Mouse (Mus musculus): ENCODE measurements around the gene Hivep3. TPM values are rescaled to one million over a fixed set of nuclear protein-coding genes. Genes with fewer than 3 reads are reported as not detected.

The Hivep3 gene
- polyA plus RNA-seq, 1 experiment from 2014 or later = 3.7 TPM

GRCm38 (mm10) chr4:119990346-119990745, 256.8 kb downstream of the Hivep3 start:
- Histone ChIP-seq H3K27me3 (no peaks in the 10 kb centered on the region), H3K9ac (no peak overlapping the region), H3K4me1 (no peaks in the 10 kb centered on the region), H3K4me3 (no peak overlapping the region), H3K36me3 (no peaks in the 10 kb centered on the region), H3K9me3 (no peaks in the 10 kb centered on the region), H3K4me2 (no peak overlapping the region), H3K27ac (no peak overlapping the region)
- WGBS = 82% methylated on average over 3 of the region's 3 CpGs
- ATAC-seq (ENCODE audit: insufficient number of reproducible peaks, insufficient read depth, low FRiP score, low TSS enrichment, low read depth) = no peak

GRCm38 (mm10) chr4:119990841-119991240, 257.3 kb downstream of the Hivep3 start:
- no peak for ATAC-seq (ENCODE audit: insufficient number of reproducible peaks, insufficient read depth, low FRiP score, low TSS enrichment, low read depth)

GRCm38 (mm10) chr4:119991758-119992157, 258.2 kb downstream of the Hivep3 start:
- 62% methylated on average over 4 of the region's 4 CpGs for WGBS
- Histone ChIP-seq H3K9me3 (no peaks in the 10 kb centered on the region), H3K4me1 (no peaks in the 10 kb centered on the region), H3K36me3 (no peaks in the 10 kb centered on the region), H3K9ac (no peak overlapping the region), H3K4me2 (no peak overlapping the region), H3K4me3 (no peak overlapping the region), H3K27ac (no peak overlapping the region), H3K27me3 (no peaks in the 10 kb centered on the region)
- ATAC-seq (ENCODE audit: insufficient number of reproducible peaks, insufficient read depth, low FRiP score, low TSS enrichment, low read depth) = no peak

More at GRCm38 (mm10) chr4:119990841-119991240, 257.3 kb downstream of the Hivep3 start:
- Histone ChIP-seq H3K9me3 (no peaks in the 10 kb centered on the region), H3K4me1 (no peaks in the 10 kb centered on the region), H3K27me3 (no peaks in the 10 kb centered on the region), H3K36me3 (no peaks in the 10 kb centered on the region), H3K9ac (no peak overlapping the region), H3K27ac (no peak overlapping the region), H3K4me3 (no peak overlapping the region), H3K4me2 (no peak overlapping the region)
- WGBS = 86% methylated on average over 3 of the region's 3 CpGs

- Histone ChIP-seq H3K36me3 (no peaks in the 10 kb centered on the region), H3K27me3 (no peaks in the 10 kb centered on the region), H3K9me3 (no peaks in the 10 kb centered on the region), H3K9ac (no peak overlapping the region), H3K4me2 (no peak overlapping the region), H3K27ac (no peak overlapping the region), H3K4me1 (no peaks in the 10 kb centered on the region), H3K4me3 (no peak overlapping the region)
- WGBS = 90% methylated on average over 1 of the region's 1 CpGs
- no peak for ATAC-seq (ENCODE audit: insufficient number of reproducible peaks, insufficient read depth, low FRiP score, low TSS enrichment, low read depth)
Measured at GRCm38 (mm10) chr4:119996377-119996776, 262.8 kb downstream of the Hivep3 start.

GRCm38 (mm10) chr4:119997351-119997750, 263.8 kb downstream of the Hivep3 start:
- WGBS = 87% methylated on average over 7 of the region's 7 CpGs
- Histone ChIP-seq H3K27ac (no peak overlapping the region), H3K4me1 (no peaks in the 10 kb centered on the region), H3K36me3 (no peaks in the 10 kb centered on the region), H3K4me2 (no peak overlapping the region), H3K9me3 (no peaks in the 10 kb centered on the region), H3K9ac (no peak overlapping the region), H3K4me3 (no peak overlapping the region), H3K27me3 (no peaks in the 10 kb centered on the region)
- ATAC-seq (ENCODE audit: insufficient number of reproducible peaks, insufficient read depth, low FRiP score, low TSS enrichment, low read depth) = no peak

GRCm38 (mm10) chr4:119998911-119999310, 265.3 kb downstream of the Hivep3 start:
- Histone ChIP-seq H3K27me3 (no peaks in the 10 kb centered on the region), H3K36me3 (no peaks in the 10 kb centered on the region), H3K9ac (no peak overlapping the region), H3K4me3 (no peak overlapping the region), H3K27ac (no peak overlapping the region), H3K4me1 (no peaks in the 10 kb centered on the region), H3K9me3 (no peaks in the 10 kb centered on the region), H3K4me2 (no peak overlapping the region)
- ATAC-seq (ENCODE audit: insufficient number of reproducible peaks, insufficient read depth, low FRiP score, low TSS enrichment, low read depth) = no peak
- WGBS = 56% methylated on average over 5 of the region's 5 CpGs

- H3K4me3 ChIP-seq = no peak overlapping the region
- no peaks in the 10 kb centered on the region for H3K27me3 ChIP-seq
- ATAC-seq (ENCODE audit: insufficient number of reproducible peaks, insufficient read depth, low FRiP score, low TSS enrichment, low read depth) = no peak
- no peaks in the 10 kb centered on the region for H3K36me3 ChIP-seq
- H3K4me2 ChIP-seq = no peak overlapping the region
- 67% methylated on average over 7 of the region's 7 CpGs for WGBS
- no peaks in the 10 kb centered on the region for H3K9me3 ChIP-seq
- no peaks in the 10 kb centered on the region for H3K4me1 ChIP-seq
- H3K9ac ChIP-seq = no peak overlapping the region
- no peak overlapping the region for H3K27ac ChIP-seq
Measured at GRCm38 (mm10) chr4:120000881-120001280, 267.3 kb downstream of the Hivep3 start.

GRCm38 (mm10) chr4:120003006-120003405, 269.4 kb downstream of the Hivep3 start:
- no peak overlapping the region for H3K4me2 ChIP-seq
- no peaks in the 10 kb centered on the region for H3K27me3 ChIP-seq
- H3K9me3 ChIP-seq = no peaks in the 10 kb centered on the region
- H3K27ac ChIP-seq = no peak overlapping the region
- no peak overlapping the region for H3K9ac ChIP-seq
- 57% methylated on average over 3 of the region's 3 CpGs for WGBS
- H3K4me3 ChIP-seq = no peak overlapping the region
- no peaks in the 10 kb centered on the region for H3K36me3 ChIP-seq
- H3K4me1 ChIP-seq = peaks cover 6% of the 10 kb centered on the region
- no peak for ATAC-seq (ENCODE audit: insufficient number of reproducible peaks, insufficient read depth, low FRiP score, low TSS enrichment, low read depth)

GRCm38 (mm10) chr4:120006046-120006445, 272.5 kb downstream of the Hivep3 start:
- Histone ChIP-seq H3K27me3 (no peaks in the 10 kb centered on the region), H3K9me3 (no peaks in the 10 kb centered on the region), H3K4me3 (no peak overlapping the region), H3K4me2 (no peak overlapping the region), H3K36me3 (no peaks in the 10 kb centered on the region), H3K4me1 (peaks cover 6% of the 10 kb centered on the region), H3K9ac (no peak overlapping the region), H3K27ac (no peak overlapping the region)
- 64% methylated on average over 6 of the region's 6 CpGs for WGBS
- no peak for ATAC-seq (ENCODE audit: insufficient number of reproducible peaks, insufficient read depth, low FRiP score, low TSS enrichment, low read depth)

GRCm38 (mm10) chr4:120007889-120008288, 274.3 kb downstream of the Hivep3 start:
- Histone ChIP-seq H3K9ac (no peak overlapping the region), H3K4me3 (no peak overlapping the region), H3K27ac (no peak overlapping the region), H3K4me2 (no peak overlapping the region), H3K27me3 (no peaks in the 10 kb centered on the region), H3K4me1 (peaks cover 6% of the 10 kb centered on the region), H3K36me3 (no peaks in the 10 kb centered on the region), H3K9me3 (no peaks in the 10 kb centered on the region)
- ATAC-seq (ENCODE audit: insufficient number of reproducible peaks, insufficient read depth, low FRiP score, low TSS enrichment, low read depth) = no peak
- WGBS = 61% methylated on average over 3 of the region's 3 CpGs

- Histone ChIP-seq H3K4me1 (peaks cover 6% of the 10 kb centered on the region), H3K27ac (no peak overlapping the region), H3K36me3 (no peaks in the 10 kb centered on the region), H3K4me2 (no peak overlapping the region), H3K9ac (no peak overlapping the region), H3K4me3 (no peak overlapping the region), H3K9me3 (no peaks in the 10 kb centered on the region), H3K27me3 (no peaks in the 10 kb centered on the region)
- ATAC-seq (ENCODE audit: insufficient number of reproducible peaks, insufficient read depth, low FRiP score, low TSS enrichment, low read depth) = no peak
- 66% methylated on average over 2 of the region's 2 CpGs for WGBS
Measured at GRCm38 (mm10) chr4:120009151-120009550, 275.6 kb downstream of the Hivep3 start.

- Histone ChIP-seq H3K4me2 (no peak overlapping the region), H3K4me3 (no peak overlapping the region), H3K36me3 (no peaks in the 10 kb centered on the region), H3K9me3 (no peaks in the 10 kb centered on the region), H3K27me3 (no peaks in the 10 kb centered on the region), H3K9ac (no peak overlapping the region), H3K4me1 (peaks cover 6% of the 10 kb centered on the region), H3K27ac (no peak overlapping the region)
- ATAC-seq (ENCODE audit: insufficient number of reproducible peaks, insufficient read depth, low FRiP score, low TSS enrichment, low read depth) = no peak
- 59% methylated on average over 10 of the region's 10 CpGs for WGBS
Measured at GRCm38 (mm10) chr4:120011788-120012187, 278.2 kb downstream of the Hivep3 start.

- no peaks in the 10 kb centered on the region for H3K27me3 ChIP-seq
- ATAC-seq (ENCODE audit: insufficient number of reproducible peaks, insufficient read depth, low FRiP score, low TSS enrichment, low read depth) = no peak
- no peaks in the 10 kb centered on the region for H3K4me1 ChIP-seq
- H3K36me3 ChIP-seq = no peaks in the 10 kb centered on the region
- WGBS = 85% methylated on average over 1 of the region's 1 CpGs
- no peak overlapping the region for H3K27ac ChIP-seq
- H3K9ac ChIP-seq = no peak overlapping the region
- no peak overlapping the region for H3K4me3 ChIP-seq
- no peaks in the 10 kb centered on the region for H3K9me3 ChIP-seq
- no peak overlapping the region for H3K4me2 ChIP-seq
Measured at GRCm38 (mm10) chr4:120012891-120013290, 279.3 kb downstream of the Hivep3 start.
